ENCODE assay signal across 11 mouse cellular contexts in genomic region chr6:71269686-71270050, GRCm38 (mm10). TPM values are rescaled to one million over a fixed set of nuclear protein-coding genes. Genes with fewer than 3 reads are reported as not detected.
"Had no signal": no experiment of that assay in that cellular context is flagged by ENCODE, and none has a peak within 500 bp of the region (broad histone marks: within the 10 kb centered on the region; RNA-seq: fewer than 3 reads in every experiment).

No protein-coding gene starts in this region.

RNA-seq across cellular contexts. Expression of gene Smyd1, which starts 52.4 kb away (rescaled TPM):
- total RNA-seq: megakaryocyte-erythroid progenitor cell, adult 5-6 weeks had no signal

RNA-seq across cellular contexts. Expression of gene Cd8b1, which starts 52.9 kb away (rescaled TPM):
- total RNA-seq: layer of hippocampus, adult 18-20 months; layer of hippocampus, postnatal 36 days; left cerebral cortex, adult 8-10 months; left cerebral cortex, postnatal 25 days; megakaryocyte-erythroid progenitor cell, adult 5-6 weeks had no signal
- polyA plus RNA-seq: liver, embryonic 13.5 days; liver, postnatal 0 days; midbrain, embryonic 12.5 days; midbrain, embryonic 16.5 days; neural tube, embryonic 14.5 days; stomach, embryonic 16.5 days had no signal
